Mouse (Mus musculus) liver, adult 2 months (tissue): ENCODE measurements around the gene A630076J17Rik. TPM values are rescaled to one million over a fixed set of nuclear protein-coding genes. Genes with fewer than 3 reads are reported as not detected.

Experiments
- DNase-seq: peaks from one replicate; pipeline ENCODE4 v3.0.0-alpha.2; 2011; ENCODE audit warnings: low read depth, low spot score; ENCODE audit errors: extremely low read depth
- H3K27ac ChIP-seq: fragments of 200-500 bp; replicated peaks from 2 replicates; pipeline ENCODE4 v1.5.1; 2012; ENCODE audit warnings: low read depth, mild to moderate bottlenecking, control low read depth, inconsistent platforms, low read length; ENCODE audit not compliant: insufficient read depth
- H3K27me3 ChIP-seq: fragments of 200-500 bp; 2 replicates; pipeline ENCODE4 v1.6.1; 2012; ENCODE audit warnings: mild to moderate bottlenecking, moderate library complexity, low read length, inconsistent platforms; ENCODE audit not compliant: control insufficient read depth, insufficient read depth
- H3K36me3 ChIP-seq: fragments of 200-500 bp; 2 replicates; pipeline ENCODE4 v1.6.1; 2012; ENCODE audit warnings: low read length, inconsistent platforms; ENCODE audit not compliant: control insufficient read depth, insufficient read depth
- H3K4me1 ChIP-seq: fragments of 200-500 bp; 2 replicates; pipeline ENCODE4 v1.6.1; 2011; ENCODE audit warnings: low read length; ENCODE audit not compliant: control insufficient read depth, insufficient read depth
- H3K4me3 ChIP-seq: fragments of 200-500 bp; 2 replicates; pipeline ENCODE4 v1.5.1; 2011; ENCODE audit warnings: low read depth, mild to moderate bottlenecking, control low read depth, low read length, moderate library complexity; ENCODE audit not compliant: insufficient read depth
- H3K79me2 ChIP-seq: fragments of 200-500 bp; 2 replicates; pipeline ENCODE4 v1.6.1; 2012; ENCODE audit warnings: inconsistent platforms, mild to moderate bottlenecking, low read length, moderate library complexity; ENCODE audit not compliant: control insufficient read depth, insufficient read depth
- H3K9ac ChIP-seq: fragments of 200-500 bp; 2 replicates; pipeline ENCODE4 v1.6.1; 2012; ENCODE audit warnings: low read depth, mild to moderate bottlenecking, control low read depth, inconsistent platforms, low read length
- CTCF ChIP-seq: fragments of 200-500 bp; IDR thresholded peaks from 2 replicates; pipeline ENCODE4 v1.5.1; 2011; ENCODE audit warnings: low read depth, low read length, control low read depth
- POLR2A ChIP-seq: fragments of 200-500 bp; IDR thresholded peaks from 2 replicates; pipeline ENCODE4 v1.6.1; 2011; ENCODE audit warnings: low read length, control low read depth; ENCODE audit not compliant: insufficient read depth; ENCODE audit errors: extremely low read depth
- WGBS: fragments of 180-500 bp; shearing (Covaris S2); methylation state at CpG from one replicate; pipeline ENCODE4 v1.1.7; 2018; 5-methylcytosine and 5-hydroxymethylcytosine counted together
- polyA plus RNA-seq: library from polyadenylated mRNA; depleted of rRNA; stranded (reverse); fragments of >200 nt; gene quantifications from 2 replicates; pipeline ENCODE4 v1.2.3, GENCODE M21; 2012
- total RNA-seq: library from RNA; depleted of rRNA; stranded (reverse); fragments of >200 nt; gene quantifications from 2 replicates; pipeline ENCODE4 v1.2.3, GENCODE M21; 2014

Gene A630076J17Rik
- total and polyA plus RNA-seq, 2 experiments, result not detected

GRCm38 (mm10) chr3:107257924-107258323, 27.5 kb downstream of the A630076J17Rik start:
- Histone ChIP-seq H3K79me2 (no peaks in the 10 kb centered on the region), H3K27ac (no peak overlapping the region), H3K9ac (no peak overlapping the region), H3K4me3 (no peak overlapping the region), H3K36me3 (no peaks in the 10 kb centered on the region), H3K4me1 (no peaks in the 10 kb centered on the region), H3K27me3 (no peaks in the 10 kb centered on the region)
- no peak for DNase-seq
- WGBS, result 65% methylated on average over 5 of the region's 5 CpGs
- TF ChIP-seq CTCF (no peak), POLR2A (no peak)

DNA sequence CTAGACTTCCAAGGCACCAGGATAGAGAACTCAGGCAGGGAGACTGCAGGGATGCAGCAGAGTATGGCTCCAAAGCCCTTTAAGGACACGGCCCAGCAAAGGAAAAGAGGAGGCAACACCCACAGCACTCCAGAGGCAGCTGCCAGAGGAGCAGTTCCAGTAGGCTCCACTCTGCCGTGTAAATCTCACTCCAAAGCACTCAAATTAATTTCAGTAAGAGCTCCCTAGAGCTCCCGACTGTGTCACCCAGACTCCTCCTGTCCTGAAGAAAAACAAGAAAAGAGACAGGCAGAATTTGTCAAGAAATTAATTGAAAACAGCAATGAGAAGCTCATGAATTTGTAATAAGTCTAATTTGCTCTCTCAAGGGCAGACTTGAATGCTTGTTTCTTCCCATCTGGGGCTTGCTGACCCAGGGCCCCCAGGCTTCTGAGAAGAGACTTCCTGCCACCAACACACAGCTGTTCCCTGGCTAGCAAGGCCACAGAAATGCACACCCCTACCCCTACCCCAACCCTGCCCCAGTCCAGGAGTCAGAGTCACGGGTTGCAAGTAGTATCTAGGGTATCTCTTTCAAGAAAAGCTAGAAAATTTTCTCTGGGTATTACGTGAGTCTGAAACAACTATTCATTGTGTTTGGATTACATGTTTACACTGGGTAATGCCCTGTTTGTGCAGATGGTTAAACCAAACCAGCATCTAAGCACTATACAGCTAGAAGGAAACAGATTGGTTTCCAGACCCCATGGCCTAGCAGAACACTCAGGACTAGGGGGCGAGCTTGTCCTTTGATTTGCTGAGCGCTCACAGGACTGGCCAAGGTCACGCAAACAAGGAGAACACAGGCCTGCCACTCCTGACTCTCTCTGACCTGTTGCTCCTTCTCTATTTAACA, 30.8 kb downstream of the A630076J17Rik start:
- WGBS, result 62% methylated on average over 8 of the region's 8 CpGs
- H3K79me2 ChIP-seq, result no peaks in the 10 kb centered on the region
- TF ChIP-seq POLR2A (no peak), CTCF (no peak)

GRCm38 (mm10) chr3:107261851-107262165, 31.4 kb downstream of the A630076J17Rik start:
- Histone ChIP-seq H3K36me3 (no peaks in the 10 kb centered on the region), H3K9ac (no peak overlapping the region), H3K27ac (no peak overlapping the region), H3K79me2 (no peaks in the 10 kb centered on the region), H3K27me3 (no peaks in the 10 kb centered on the region), H3K4me3 (no peak overlapping the region), H3K4me1 (no peaks in the 10 kb centered on the region)
- WGBS, result 38% methylated on average over 7 of the region's 7 CpGs
- DNase-seq, result no peak
- TF ChIP-seq POLR2A (no peak), CTCF (no peak)

More for the DNA sequence above, 30.8 kb downstream of the A630076J17Rik start:
- H3K4me1 ChIP-seq, result no peaks in the 10 kb centered on the region
- no peak for DNase-seq
- H3K4me3 ChIP-seq, result no peak overlapping the region
- no peaks in the 10 kb centered on the region for H3K36me3 ChIP-seq
- H3K27me3 ChIP-seq, result no peaks in the 10 kb centered on the region
- H3K9ac ChIP-seq, result no peak overlapping the region
- H3K27ac ChIP-seq, result no peak overlapping the region

DNA sequence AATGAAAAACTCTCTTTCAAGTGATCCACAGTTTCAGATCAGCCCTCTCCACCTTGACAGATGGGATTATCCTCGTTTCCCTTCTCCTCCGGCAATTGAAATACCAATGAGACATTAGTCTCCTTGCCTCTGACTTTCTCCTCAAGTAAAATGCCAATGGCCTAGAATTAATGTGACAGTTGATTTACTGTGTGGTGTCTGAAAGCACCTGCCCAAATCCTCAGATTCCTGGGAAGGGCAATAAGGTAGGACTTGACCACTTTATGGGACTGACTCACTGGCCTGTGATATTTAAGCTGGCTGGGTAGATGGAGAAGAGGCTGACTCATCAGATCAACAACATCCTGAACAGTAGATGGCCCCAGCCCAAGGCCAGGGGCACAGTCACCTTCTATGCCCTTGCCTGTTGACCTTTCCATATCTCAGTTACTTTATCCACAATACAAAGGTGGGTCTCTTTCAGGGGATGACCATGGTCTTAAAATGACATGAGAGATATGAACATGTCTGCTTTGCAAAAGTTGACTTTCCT, 36.5 kb downstream of the A630076J17Rik start:
- no peaks in the 10 kb centered on the region for H3K27me3 ChIP-seq
- H3K4me3 ChIP-seq, result no peak overlapping the region
- 82% methylated on average over 2 of the region's 2 CpGs for WGBS
- no peak overlapping the region for H3K27ac ChIP-seq
- no peaks in the 10 kb centered on the region for H3K4me1 ChIP-seq
- no peak for DNase-seq
- no peaks in the 10 kb centered on the region for H3K79me2 ChIP-seq
- H3K36me3 ChIP-seq, result no peaks in the 10 kb centered on the region
- TF ChIP-seq POLR2A (no peak), CTCF (no peak)
- H3K9ac ChIP-seq, result no peak overlapping the region

- TF ChIP-seq POLR2A, result no peak
- no peak for TF ChIP-seq CTCF
- Histone ChIP-seq H3K36me3 (no peaks in the 10 kb centered on the region), H3K27me3 (no peaks in the 10 kb centered on the region), H3K79me2 (no peaks in the 10 kb centered on the region), H3K9ac (no peak overlapping the region), H3K27ac (no peak overlapping the region), H3K4me3 (no peak overlapping the region), H3K4me1 (no peaks in the 10 kb centered on the region)
- 75% methylated on average over 3 of the region's 3 CpGs for WGBS
- DNase-seq, result no peak
Measured at GRCm38 (mm10) chr3:107272433-107272832, 42.0 kb downstream of the A630076J17Rik start.

DNA sequence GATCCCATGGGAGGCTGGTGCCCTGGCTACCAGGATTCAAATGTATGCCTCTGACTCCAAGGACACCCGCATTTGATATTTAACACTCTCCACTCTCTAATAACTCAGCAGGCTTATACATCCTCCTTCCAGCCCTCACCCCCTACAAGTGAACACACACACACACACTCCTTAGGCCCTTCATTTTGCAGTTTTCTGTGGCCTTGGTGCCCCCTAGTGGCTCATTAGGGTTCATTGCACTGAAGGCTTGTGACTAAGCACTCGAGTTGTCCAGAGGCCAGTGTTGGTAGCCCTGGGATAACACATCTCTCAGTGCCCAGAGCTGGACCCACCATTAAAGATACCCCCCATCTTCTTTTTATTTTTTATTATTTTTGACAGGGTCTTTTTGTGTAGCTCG, 43.4 kb downstream of the A630076J17Rik start:
- H3K79me2 ChIP-seq, result no peaks in the 10 kb centered on the region
- H3K36me3 ChIP-seq, result no peaks in the 10 kb centered on the region
- H3K27ac ChIP-seq, result no peak overlapping the region
- H3K4me1 ChIP-seq, result peaks cover 2% of the 10 kb centered on the region; the same call in 1 of the 2 replicates
- H3K27me3 ChIP-seq, result no peaks in the 10 kb centered on the region
- WGBS, result 13% methylated on average over 3 of the region's 3 CpGs
- TF ChIP-seq POLR2A, result no peak
- TF ChIP-seq CTCF, result peak; percentile 78
- no peak overlapping the region for H3K4me3 ChIP-seq
- H3K9ac ChIP-seq, result no peak overlapping the region
- DNase-seq, result peak; percentile 55
